Mouse (Mus musculus) lung, embryonic 16.5 days (tissue): ENCODE data around the gene Ier2. TPM values are rescaled to one million over a fixed set of nuclear protein-coding genes. Genes with fewer than 3 reads are reported as not detected.

ENCODE experiments used
- ATAC-seq: fragments of 200-750 bp; cut with Nextera tagmentation; 2 replicates; pipeline ENCODE4 v1.8.0; 2017; ENCODE audit warnings: low read depth, mild to moderate bottlenecking, moderate library complexity
- H3K27ac ChIP-seq: fragments of 300-500 bp; sonication (generic); 2 replicates; pipeline ENCODE4 v1.5.1; 2014; ENCODE audit warnings: mild to moderate bottlenecking, control low read depth, low read length
- H3K27me3 ChIP-seq: fragments of 300-500 bp; sonication (generic); 2 replicates; pipeline ENCODE4 v1.6.1; 2014; ENCODE audit warnings: low read depth, low read length, mixed read lengths; ENCODE audit not compliant: control insufficient read depth, insufficient read depth
- H3K36me3 ChIP-seq: fragments of 300-500 bp; sonication (generic); 2 replicates; pipeline ENCODE4 v1.6.1; 2014; ENCODE audit warnings: low read length; ENCODE audit not compliant: control insufficient read depth, insufficient read depth
- H3K4me1 ChIP-seq: fragments of 300-500 bp; sonication (generic); replicated peaks from 2 replicates; pipeline ENCODE4 v1.6.1; 2014; ENCODE audit warnings: low read length, mixed read lengths; ENCODE audit not compliant: control insufficient read depth, insufficient read depth
- H3K4me2 ChIP-seq: fragments of 300-500 bp; sonication (generic); 2 replicates; pipeline ENCODE4 v1.6.1; 2014; ENCODE audit warnings: low read depth, low read length, control low read depth
- H3K4me3 ChIP-seq: fragments of 300-500 bp; sonication (generic); 2 replicates; pipeline ENCODE4 v1.5.1; 2014; ENCODE audit warnings: mild to moderate bottlenecking, low read length, control low read depth
- H3K9ac ChIP-seq: fragments of 300-500 bp; sonication (generic); 2 replicates; pipeline ENCODE4 v1.6.1; 2014; ENCODE audit warnings: low read length, control low read depth
- H3K9me3 ChIP-seq: fragments of 300-500 bp; sonication (generic); 2 replicates; pipeline ENCODE4 v1.6.1; 2016; ENCODE audit warnings: low read length; ENCODE audit not compliant: control insufficient read depth
- WGBS: fragments of 180-500 bp; shearing (Covaris S2); extraction: QIAGEN DNeasy Blood & Tissue Kit; methylation state at CpG from one replicate; pipeline ENCODE4 v1.1.7; 2014; 5-methylcytosine and 5-hydroxymethylcytosine counted together
- polyA plus RNA-seq: library from polyadenylated mRNA; unstranded; fragments of >200 nt; fragmentation: Nextera tagmentation; extraction: Ambion mirVana; gene quantifications from 2 replicates; pipeline ENCODE4 v1.2.1, GENCODE M21; 2015

Ier2 gene
- polyA plus RNA-seq, result 83.2 and 87.4 TPM in 2 replicates

GRCm38 (mm10) chr8:84662581-84663065 lies at the start of gene Ier2:
Gene Ier2 (minus strand): TSS chr8:84662852.
- WGBS, result under 1% methylated on average over 27 of the region's 27 CpGs
- Histone ChIP-seq H3K36me3 (no peaks in the 10 kb centered on the region), H3K9ac (peak within 1 kb of the TSS; percentile 93), H3K4me2 (peak within 1 kb of the TSS; percentile 63), H3K27ac (peak within 1 kb of the TSS; percentile 94), H3K4me1 (peaks cover 19% of the 10 kb centered on the region), H3K27me3 (no peaks in the 10 kb centered on the region), H3K4me3 (peak within 1 kb of the TSS; percentile 86), H3K9me3 (no peaks in the 10 kb centered on the region)
- ATAC-seq, result peak; percentile 75

GRCm38 (mm10) chr8:84711933-84712758 lies 49.5 kb upstream of the Ier2 start:
- Histone ChIP-seq H3K4me3 (no peak overlapping the region), H3K27ac (peak overlapping the region; percentile 92), H3K27me3 (peaks cover 6% of the 10 kb centered on the region), H3K36me3 (peaks cover 9% of the 10 kb centered on the region), H3K4me2 (peak overlapping the region; percentile 38), H3K9ac (peak overlapping the region; percentile 61), H3K9me3 (no peaks in the 10 kb centered on the region), H3K4me1 (peaks cover 65% of the 10 kb centered on the region)
- 16% methylated on average over 11 of the region's 11 CpGs for WGBS
- ATAC-seq, result peak; percentile 92

GRCm38 (mm10) chr8:84711312-84711711 lies 48.7 kb upstream of the Ier2 start:
- WGBS, result 36% methylated on average over 3 of the region's 3 CpGs
- ATAC-seq, result no peak
- Histone ChIP-seq H3K4me3 (no peak overlapping the region), H3K9ac (peak overlapping the region; percentile 61), H3K27ac (peak overlapping the region; percentile 92), H3K36me3 (peaks cover 5% of the 10 kb centered on the region; the same call in 1 of the 2 replicates), H3K4me2 (no peak overlapping the region), H3K9me3 (no peaks in the 10 kb centered on the region), H3K4me1 (peaks cover 73% of the 10 kb centered on the region), H3K27me3 (peaks cover 7% of the 10 kb centered on the region)

- Histone ChIP-seq H3K4me1 (peaks cover 77% of the 10 kb centered on the region), H3K27me3 (peaks cover 7% of the 10 kb centered on the region), H3K9ac (no peak overlapping the region), H3K36me3 (no peaks in the 10 kb centered on the region), H3K4me2 (no peak overlapping the region), H3K4me3 (no peak overlapping the region), H3K9me3 (no peaks in the 10 kb centered on the region), H3K27ac (0 out of 2 replicates have a peak overlapping the region, but pooled peaks have one; percentile 24)
- 94% methylated on average over 1 of the region's 1 CpGs for WGBS
- ATAC-seq, result no peak
These were observed 47.3 kb upstream of the Ier2 start for GRCm38 (mm10) chr8:84709931-84710330.

- no peak overlapping the region for H3K4me3 ChIP-seq
- H3K4me2 ChIP-seq, result no peak overlapping the region
- H3K9ac ChIP-seq, result peak overlapping the region; percentile 30; the same call in 1 of the 2 replicates
- peak; percentile 41 for ATAC-seq
- H3K27ac ChIP-seq, result no peak overlapping the region
- no peaks in the 10 kb centered on the region for H3K9me3 ChIP-seq
- no peaks in the 10 kb centered on the region for H3K36me3 ChIP-seq
- peaks cover 74% of the 10 kb centered on the region for H3K4me1 ChIP-seq
- WGBS, result 25% methylated on average over 12 of the region's 12 CpGs
- peaks cover 7% of the 10 kb centered on the region for H3K27me3 ChIP-seq
These were observed 46.3 kb upstream of the Ier2 start for GRCm38 (mm10) chr8:84708774-84709475.

GRCm38 (mm10) chr8:84708071-84708541 lies 45.5 kb upstream of the Ier2 start:
- Histone ChIP-seq H3K4me1 (peaks cover 66% of the 10 kb centered on the region), H3K27ac (peak overlapping the region; percentile 93), H3K27me3 (peaks cover 7% of the 10 kb centered on the region), H3K36me3 (no peaks in the 10 kb centered on the region), H3K4me3 (peak overlapping the region; percentile 34), H3K4me2 (peak overlapping the region; percentile 56), H3K9ac (peak overlapping the region; percentile 65), H3K9me3 (no peaks in the 10 kb centered on the region)
- ATAC-seq, result no peak
- WGBS, result 45% methylated on average over 15 of the region's 15 CpGs

GRCm38 (mm10) chr8:84707267-84707883 lies 44.7 kb upstream of the Ier2 start:
- peak; percentile 31 for ATAC-seq
- Histone ChIP-seq H3K27me3 (peaks cover 7% of the 10 kb centered on the region), H3K4me3 (peak overlapping the region; percentile 34), H3K9me3 (no peaks in the 10 kb centered on the region), H3K4me1 (peaks cover 61% of the 10 kb centered on the region), H3K9ac (peak overlapping the region; percentile 65), H3K36me3 (no peaks in the 10 kb centered on the region), H3K27ac (peak overlapping the region; percentile 93), H3K4me2 (peak overlapping the region; percentile 56)
- WGBS, result 23% methylated on average over 22 of the region's 22 CpGs

GRCm38 (mm10) chr8:84706610-84707266 lies 44.1 kb upstream of the Ier2 start:
- Histone ChIP-seq H3K4me3 (peak overlapping the region; percentile 34), H3K4me2 (peak overlapping the region; percentile 56), H3K36me3 (no peaks in the 10 kb centered on the region), H3K9me3 (no peaks in the 10 kb centered on the region), H3K27me3 (peaks cover 7% of the 10 kb centered on the region), H3K9ac (peak overlapping the region; percentile 65), H3K27ac (peak overlapping the region; percentile 93), H3K4me1 (peaks cover 54% of the 10 kb centered on the region)
- ATAC-seq, result peak; percentile 18; the same call in 1 of the 2 replicates
- WGBS, result 20% methylated on average over 43 of the region's 45 CpGs
